Mouse (Mus musculus) testis, postnatal 10 days (tissue): Measurements from ENCODE around the gene Slc27a1.

Source experiments
- DNase-seq: peaks from one replicate; pipeline ENCODE4 v3.0.0; 2021; ENCODE audit warnings: low spot score

The Slc27a1 gene

DNA sequence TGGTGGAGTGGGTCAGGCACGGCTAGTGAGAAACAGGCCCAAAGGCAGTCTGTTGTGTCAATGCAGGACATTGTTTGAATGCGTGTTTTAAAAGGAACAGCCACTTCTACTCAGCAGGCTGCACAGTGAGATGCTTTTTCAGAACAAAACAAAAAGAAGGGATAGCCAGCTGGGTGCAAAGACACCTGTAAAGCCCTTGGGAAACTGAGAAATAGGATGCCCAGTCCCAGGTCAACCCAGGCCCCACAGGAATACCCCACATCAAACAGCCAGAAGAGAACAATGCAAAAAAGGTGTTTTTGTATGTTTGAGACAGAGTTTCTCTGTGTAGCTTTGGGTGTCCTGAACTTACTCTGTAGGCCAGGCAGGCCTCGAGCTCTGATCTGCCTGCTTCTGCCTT, 20.1 kb downstream of the Slc27a1 start:
- no peak for DNase-seq

DNA sequence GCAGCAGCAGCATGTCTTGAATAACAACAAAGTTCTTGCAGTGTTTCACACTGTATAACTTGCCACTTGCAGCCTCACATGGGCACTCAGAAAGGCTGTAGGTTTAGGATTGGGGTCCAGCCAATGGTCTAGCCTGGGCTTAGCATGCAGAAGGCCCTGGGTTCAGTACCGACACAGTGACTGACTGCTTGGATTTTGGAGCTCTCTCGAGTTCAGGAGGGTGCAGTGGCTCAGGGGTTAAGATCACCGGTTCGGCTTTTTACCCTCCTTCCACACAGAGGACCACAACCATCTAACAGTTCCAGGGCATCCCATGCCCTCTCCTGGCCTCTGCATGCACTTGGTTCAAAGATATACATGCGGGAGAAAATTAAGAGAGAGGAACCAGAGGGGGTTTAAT, 22.3 kb downstream of the Slc27a1 start:
- no peak for DNase-seq

DNA sequence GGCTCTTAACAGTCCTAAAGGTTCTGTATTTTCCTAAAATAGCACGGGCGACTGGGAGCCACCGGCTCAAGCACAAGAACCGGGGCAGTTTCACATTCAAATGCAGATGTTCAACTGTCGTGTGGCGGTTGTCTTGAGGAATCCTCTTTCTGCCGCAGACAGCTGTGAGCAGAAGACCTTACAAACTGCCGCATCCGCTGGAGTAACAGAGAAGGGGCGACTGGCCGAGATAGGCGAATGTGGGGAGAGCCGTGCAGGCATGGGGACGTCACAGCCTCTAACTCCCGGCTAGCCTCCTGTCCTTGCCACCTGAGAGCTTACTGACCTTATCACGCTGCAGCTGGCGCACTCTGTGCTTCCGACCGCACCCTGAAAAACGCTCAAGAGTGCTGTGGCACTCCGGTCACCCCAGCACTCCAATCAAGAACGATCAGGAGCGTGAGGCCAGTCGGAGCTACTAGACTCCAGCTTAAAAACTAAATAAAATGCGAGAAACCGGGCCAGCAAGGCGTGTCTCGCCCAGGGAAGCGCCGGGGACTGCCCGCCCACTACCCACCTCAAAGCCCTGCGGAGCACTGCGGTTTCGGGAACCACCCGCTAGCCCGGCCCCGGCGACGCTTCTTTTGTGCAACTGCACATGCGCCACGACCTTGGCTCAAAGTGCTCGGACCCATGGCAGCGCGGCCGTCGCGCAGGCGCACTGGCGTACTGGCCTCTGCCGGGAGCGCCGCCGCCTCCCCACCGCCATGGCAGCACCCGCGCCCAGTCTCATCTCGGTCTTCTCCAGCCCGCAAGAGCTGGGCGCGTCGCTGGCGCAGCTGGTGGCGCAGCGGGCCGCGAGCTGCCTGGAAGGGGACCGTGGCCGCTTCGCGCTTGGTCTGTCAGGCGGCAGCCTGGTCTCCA, 23.0 kb downstream of the Slc27a1 start, which contains the start of gene Pgls:
Gene Pgls (plus strand): TSS at position 706 of the 903 bp plus-strand sequence.
- peak; percentile 95 for DNase-seq

- DNase-seq: peak; percentile 80
These were observed 23.9 kb downstream of the Slc27a1 start for GRCm38 (mm10) chr8:71592374-71593170.

- DNase-seq: no peak
These were observed 25.1 kb downstream of the Slc27a1 start for GRCm38 (mm10) chr8:71593556-71594323.

- DNase-seq: no peak
These were observed 25.6 kb downstream of the Slc27a1 start for GRCm38 (mm10) chr8:71594324-71594722.

- peak; percentile 96 for DNase-seq
These were observed 27.2 kb downstream of the Slc27a1 start for GRCm38 (mm10) chr8:71595862-71596261.

GRCm38 (mm10) chr8:71596384-71596783, 27.7 kb downstream of the Slc27a1 start:
- no peak for DNase-seq

- no peak for DNase-seq
These were observed 28.1 kb downstream of the Slc27a1 start for GRCm38 (mm10) chr8:71596798-71597197.

DNA sequence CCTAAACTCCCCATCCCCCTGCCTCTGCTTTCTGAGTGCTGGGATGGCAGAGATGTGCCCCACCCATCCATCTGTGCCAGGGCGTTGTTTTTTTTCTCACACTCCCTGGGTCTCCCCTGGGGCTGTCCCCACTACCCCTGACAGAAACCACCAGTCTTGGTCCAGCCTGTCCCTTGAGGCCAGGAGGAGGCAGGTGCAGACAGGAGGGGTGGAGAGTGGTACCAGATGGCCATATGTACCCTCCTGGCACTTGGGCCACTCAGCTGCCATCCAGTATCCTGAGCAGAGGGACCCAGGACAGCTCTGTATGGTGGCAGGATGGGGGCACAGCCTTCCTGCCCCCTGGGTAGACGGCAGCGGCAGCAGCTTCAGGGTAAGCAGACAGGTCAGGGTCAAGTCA, 28.8 kb downstream of the Slc27a1 start, which contains the start of gene Fam129c:
Gene Fam129c (plus strand): TSS at position 198 of the 400 bp plus-strand sequence.
- DNase-seq: no peak

DNA sequence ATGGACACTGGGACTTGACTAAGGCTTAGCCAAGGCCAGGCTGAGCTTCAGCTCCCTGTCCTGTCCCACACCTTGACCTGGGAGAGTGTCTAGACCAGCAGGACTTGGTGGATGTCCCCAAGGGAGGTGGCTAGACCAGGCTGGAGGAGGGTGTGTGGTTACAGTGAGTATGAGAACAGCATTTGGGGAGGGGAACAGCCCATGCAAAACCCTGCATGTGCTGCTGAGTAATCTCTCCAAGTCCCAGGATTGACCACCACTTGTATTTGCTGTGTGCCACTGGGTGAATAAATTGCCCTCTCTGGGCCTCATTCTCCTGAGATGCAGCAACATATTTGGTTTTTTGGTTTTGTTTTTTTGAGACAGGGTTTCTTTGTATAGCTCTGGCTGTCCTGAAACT, 29.7 kb downstream of the Slc27a1 start:
- DNase-seq: no peak

DNA sequence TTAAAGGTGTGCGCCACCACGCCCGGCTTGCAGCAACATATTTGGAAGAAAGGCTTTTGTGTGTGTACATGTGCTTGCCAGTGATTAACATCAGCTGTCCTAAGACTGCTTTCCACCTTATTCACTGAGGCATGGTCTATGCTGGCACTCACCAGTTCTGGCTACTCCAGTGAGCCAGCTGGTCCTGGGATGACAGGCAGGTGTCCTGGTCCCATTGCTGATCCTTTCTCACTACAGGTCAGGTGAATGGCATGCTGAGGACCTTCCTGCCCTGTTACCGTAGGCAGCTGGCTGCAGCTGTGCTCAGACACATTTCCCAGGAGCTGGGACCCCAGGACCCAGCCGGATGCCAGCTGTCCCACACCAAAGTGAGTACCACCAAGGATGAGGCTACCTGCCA, 30.2 kb downstream of the Slc27a1 start:
- DNase-seq: no peak

GRCm38 (mm10) chr8:71601939-71602665, 33.4 kb downstream of the Slc27a1 start:
- no peak for DNase-seq

- peak; percentile 81 for DNase-seq
These were observed 34.1 kb downstream of the Slc27a1 start for GRCm38 (mm10) chr8:71602666-71603334.

DNA sequence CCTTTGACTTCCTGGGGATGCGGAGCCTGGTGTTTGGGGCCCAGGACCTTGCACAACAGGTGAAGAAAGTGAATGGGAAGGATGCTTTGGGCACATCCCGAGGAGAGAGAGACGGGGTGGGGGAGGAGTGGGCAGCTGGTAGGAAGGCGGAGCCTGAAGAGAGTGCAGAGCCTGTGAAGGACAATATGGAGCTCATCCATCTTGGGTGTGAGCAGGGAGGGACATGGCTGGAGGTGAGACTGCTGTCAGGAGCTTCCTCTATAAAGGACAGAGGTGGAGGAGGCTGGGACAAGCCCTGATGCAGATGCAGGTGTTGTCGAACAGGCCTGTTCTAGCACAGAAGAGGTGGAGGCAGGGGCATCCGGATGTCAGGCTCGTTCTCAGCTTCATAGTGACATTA, 35.3 kb downstream of the Slc27a1 start:
- DNase-seq: no peak

DNA sequence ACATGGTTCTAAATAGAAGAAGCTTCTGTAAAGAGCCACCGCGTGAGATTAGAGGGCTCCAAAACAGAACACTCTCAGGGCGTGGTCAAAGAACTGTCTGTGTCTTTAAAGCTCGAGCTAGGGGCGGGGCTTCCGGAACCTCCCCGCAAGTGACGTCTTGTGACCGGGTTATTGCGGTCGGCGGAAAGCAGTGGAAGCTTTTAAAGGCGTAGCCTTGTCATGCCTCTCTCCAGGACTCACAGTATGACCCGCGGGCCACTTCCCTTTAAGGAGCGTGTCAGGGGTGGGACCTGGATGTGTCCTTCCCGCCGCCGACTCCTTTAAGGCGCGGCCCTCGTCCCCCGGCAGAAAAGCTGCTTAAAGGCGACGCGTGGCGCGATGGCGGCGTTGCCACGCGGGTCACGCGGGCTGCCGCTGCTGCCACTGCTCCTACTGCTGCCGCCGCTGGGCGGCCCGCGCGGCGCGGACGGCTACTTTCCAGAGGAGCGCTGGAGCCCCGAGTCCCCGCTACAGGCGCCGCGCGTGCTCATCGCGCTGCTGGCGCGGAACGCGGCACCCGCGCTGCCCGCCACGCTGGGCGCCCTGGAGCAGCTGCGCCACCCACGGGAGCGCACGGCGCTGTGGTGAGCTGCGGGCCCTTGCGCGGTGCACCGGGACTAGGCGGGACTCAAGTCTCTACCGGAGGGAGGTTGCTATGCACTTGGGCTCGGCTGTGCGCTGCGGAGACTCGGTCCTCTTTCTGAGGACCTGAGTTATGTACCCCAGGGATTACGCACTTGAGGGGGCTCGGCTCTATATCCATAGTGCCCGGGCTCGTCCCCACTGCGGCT, 42.4 kb downstream of the Slc27a1 start, which contains the start of gene Colgalt1:
Gene Colgalt1 (plus strand): TSS at position 177 of the 830 bp plus-strand sequence.
- peak; percentile 96 for DNase-seq

- no peak for DNase-seq
These were observed 43.5 kb downstream of the Slc27a1 start for GRCm38 (mm10) chr8:71612141-71612540.

GRCm38 (mm10) chr8:71613418-71613817, 44.7 kb downstream of the Slc27a1 start:
- DNase-seq: no peak

DNA sequence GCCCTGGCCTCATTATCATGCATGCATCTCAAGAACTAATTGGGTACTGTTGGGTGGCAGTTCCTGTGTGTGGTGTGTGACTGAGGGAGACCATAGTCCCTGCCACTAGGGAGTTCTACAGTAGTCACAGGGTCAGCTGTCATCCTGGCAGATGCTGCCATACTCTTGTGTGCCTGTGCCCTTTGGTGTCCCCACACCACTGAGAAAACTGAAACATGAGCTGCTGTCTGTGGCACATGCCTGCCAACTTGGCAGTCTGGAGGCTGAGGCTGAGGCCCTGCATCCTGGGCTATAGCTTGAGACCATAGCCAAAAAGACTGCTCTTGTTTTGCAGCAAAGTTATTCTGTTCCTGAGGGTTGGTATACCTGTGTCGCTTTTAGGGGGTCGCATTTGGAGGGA, 51.1 kb downstream of the Slc27a1 start:
- DNase-seq: no peak

DNA sequence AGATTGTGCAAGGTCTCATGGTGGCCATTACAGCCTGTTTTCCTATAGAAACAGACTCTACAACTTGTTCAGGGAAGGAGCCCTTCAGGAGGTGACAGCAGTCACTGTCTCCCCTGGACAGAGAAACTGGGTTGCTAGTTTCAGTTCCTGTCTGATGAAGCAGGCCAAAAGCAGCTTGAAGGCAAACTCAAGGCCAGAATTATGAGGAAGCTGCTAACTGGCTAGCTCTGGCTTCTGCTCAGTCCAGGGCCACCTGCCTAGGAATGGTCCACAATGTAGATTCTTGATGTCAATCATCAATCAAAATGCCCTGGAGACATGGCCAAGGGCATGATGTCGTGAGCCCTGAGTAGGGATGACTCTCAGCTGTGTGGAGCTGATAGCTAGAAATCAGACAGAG, 56.4 kb downstream of the Slc27a1 start:
- DNase-seq: no peak
